Mouse (Mus musculus) heart, postnatal 10 days (tissue): Measurements from ENCODE around the gene Olfr368. TPM values are rescaled to one million over a fixed set of nuclear protein-coding genes. Genes with fewer than 3 reads are reported as not detected.

Source experiments
- DNase-seq, 2 experiments: peaks; one replicate each; pipeline ENCODE4 v3.0.0; 2021
- intact Hi-C: fragments of 180-260 bp; cut with DNase I; formaldehyde crosslinking; loops from one replicate; pipeline ENCODE4 v1.15.1; 2025
- total RNA-seq, 2 experiments: library from RNA; stranded (reverse); gene quantifications; 2 replicates each; pipeline ENCODE4 v1.2.3; 2021

Olfr368 gene
- total RNA-seq, result not detected

DNA sequence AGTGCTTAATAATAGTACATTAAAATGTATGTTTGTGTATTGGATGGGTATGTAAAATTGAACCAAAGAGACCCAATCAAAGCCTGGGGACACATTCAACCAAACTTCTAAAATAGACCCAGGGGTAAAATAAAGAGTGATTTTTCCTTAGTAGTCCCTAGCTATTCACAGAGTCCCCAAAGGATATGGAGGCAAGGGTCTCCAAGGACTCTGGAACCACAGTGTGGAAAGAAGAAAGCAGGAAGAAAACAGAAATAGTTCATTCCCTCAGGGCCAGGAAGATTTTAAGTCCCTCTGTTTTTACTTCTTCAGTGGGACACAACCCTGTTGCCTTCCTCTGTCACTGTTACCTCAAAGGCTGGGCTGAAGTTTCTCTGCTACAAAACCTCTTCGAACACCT is at the start of gene Olfr368:
Gene Olfr368 (plus strand): TSS at position 301 of the 400 bp plus-strand sequence.
- intact Hi-C loops, result no loop called here
- no peak for DNase-seq

DNA sequence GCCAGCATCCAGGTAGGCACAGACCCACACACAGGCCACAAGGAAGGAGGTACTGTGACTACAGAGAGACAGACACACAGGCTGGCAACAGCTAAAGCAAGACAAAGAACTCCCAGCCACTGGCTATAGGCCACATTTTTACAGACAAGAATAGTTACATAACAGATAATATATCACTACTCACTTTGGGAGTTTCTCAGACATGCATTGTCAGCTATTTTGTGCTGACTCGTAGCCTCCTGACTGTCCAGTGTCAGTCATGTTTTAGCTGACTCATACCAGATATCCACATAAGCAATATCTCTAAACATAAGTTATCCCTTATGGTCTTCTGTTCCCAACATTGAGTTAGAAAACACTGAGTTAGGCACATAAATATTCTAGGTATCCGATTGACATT is 7.0 kb downstream of the Olfr368 start:
- intact Hi-C loops, result loop anchor here (10.0 kb wide), 3 partner anchors 1059 to 1329 kb away; no protein-coding TSS in a partner anchor
- no peak for DNase-seq

DNA sequence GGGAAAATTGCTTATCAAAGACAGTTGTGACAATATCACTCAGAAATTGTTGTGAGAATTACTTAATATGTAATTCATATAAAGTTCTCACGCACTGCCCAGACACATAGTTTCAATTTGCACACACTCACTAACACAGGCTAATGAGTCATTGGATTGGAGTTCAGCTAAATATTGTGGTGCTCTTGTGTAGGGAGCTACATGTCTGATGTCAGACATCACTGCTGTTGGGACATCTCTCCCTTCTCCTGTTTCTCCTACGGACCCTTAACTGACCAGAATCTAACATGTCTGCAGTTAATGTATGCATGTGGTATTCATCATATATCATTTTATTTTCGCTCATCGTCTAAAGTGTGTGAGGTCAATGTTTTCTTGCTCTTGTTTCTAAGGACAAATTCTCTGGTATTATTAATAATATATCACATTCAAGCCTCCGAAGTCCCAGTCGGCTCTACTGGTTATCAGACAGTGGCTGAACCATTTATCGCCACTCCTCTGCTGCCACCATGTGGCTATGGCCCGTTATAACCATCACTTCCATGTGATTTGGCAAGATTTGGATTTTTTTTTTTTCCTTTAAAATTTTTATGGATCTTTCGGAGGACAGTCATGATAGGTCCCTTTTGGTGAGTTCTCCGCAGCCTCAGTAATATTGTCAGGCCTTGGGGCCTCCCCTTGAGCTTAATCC is 12.3 kb downstream of the Olfr368 start:
- intact Hi-C loops, result loop anchor here (10.0 kb wide), 3 partner anchors 1064 to 1334 kb away; no protein-coding TSS in a partner anchor
- peak; percentile 48 to 73 for DNase-seq

DNA sequence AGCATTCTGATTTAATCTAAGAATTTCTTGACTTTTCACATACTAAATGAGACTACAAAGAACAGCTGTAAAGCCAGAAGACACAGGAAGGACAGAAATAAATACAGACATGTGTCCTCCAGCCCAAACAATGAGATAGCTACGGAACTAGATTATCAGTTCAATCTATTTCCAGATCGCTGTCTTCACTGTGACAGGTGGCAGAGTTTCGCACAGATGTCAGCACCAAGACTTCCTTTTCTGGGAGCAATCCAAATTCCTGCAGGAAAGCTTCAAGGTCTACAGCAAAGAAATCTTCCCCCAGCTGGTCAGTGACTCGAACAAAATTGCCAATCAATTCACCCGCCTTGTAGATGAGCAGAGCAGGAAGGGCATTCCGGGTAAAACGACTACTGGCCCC is 25.4 kb downstream of the Olfr368 start:
- intact Hi-C loops, result no loop called here
- DNase-seq, result no peak

DNA sequence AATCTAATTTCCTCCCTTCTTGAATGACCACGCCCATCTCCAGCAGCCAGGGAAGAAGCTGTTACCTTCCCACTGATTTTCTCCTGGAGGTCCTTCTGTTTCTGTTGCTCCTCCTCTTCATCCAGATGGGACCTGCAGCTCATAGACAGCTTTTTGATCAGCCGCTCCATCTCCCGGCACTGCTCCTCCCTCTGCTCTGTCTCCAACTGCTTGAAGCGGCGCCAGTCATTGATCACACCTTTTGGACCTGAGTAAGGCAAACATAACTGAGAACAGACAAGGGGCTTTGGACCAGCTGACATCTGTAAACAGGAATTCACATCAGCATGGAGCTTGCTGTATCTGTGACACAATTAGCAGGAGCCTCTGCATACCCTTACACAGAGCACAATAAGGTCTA is 29.3 kb downstream of the Olfr368 start:
- intact Hi-C loops, result no loop called here
- DNase-seq, result no peak

DNA sequence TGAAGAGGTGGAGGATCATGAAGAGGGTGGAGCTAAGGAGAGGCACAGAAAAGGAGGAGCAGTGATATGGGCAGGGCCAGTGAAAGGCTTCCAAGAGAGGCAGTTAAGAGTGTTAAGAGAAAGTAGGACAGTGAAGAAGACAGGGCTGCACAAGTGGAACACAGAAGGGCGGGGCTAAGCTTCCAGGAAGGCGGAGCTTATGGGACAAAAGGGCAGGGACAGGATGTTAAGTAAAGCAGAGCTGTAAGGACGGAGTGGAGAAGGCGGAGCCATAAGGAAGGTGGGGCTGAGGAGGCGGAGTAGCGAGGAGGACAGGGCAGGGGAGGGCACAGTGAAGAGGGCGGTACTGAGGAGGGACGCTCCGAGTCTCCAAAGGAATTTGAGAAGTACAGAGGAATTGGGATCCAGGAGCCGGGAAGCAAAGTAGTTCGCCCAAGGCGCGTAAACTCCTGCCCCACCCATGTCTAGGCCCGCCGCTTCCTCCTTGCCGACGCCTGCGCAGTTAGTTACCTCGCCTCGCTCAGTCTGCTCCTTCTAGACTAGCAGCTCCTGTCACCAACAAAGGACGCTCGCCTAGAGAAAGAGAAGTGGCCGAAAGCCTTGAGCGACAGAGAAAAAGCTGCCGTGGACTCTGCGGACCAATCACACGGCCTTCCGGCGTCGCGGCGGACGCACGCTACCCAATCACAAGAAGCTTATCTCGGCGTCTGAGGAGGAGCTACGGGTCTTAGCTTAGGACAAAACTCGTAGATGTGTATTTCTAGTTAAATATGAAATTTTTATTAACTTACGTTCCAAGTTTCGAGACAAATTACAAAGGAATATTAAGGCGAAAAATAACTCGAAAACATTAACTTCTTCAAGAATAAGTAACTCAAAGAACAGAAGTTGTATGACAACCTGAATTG is 32.6 kb downstream of the Olfr368 start, which contains the start of gene Pdcl:
Gene Pdcl (minus strand): TSS at position 700 of the 908 bp plus-strand sequence.
- intact Hi-C loops, result no loop called here
- DNase-seq, result peak; percentile 93 to 94

DNA sequence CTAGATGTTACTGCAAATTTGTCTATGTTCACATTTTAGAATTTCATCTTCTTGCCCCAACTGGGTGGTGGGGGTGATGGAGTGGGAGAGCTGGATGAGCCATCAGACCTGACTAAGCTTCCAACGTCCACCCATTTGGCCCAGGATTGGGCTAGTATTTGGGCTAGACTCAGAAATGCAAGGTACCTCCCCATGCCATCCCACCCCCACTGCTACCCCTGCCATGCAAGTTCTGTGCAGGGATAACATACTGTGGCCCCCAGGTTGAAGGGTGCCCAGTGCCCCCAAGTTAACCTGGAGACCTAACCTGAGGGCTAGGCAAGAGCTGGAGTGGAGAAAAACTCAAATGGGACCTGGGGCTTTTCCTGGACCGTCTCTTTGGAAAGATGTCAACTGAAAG is 33.6 kb downstream of the Olfr368 start:
- no peak for DNase-seq
- intact Hi-C loops, result no loop called here

DNA sequence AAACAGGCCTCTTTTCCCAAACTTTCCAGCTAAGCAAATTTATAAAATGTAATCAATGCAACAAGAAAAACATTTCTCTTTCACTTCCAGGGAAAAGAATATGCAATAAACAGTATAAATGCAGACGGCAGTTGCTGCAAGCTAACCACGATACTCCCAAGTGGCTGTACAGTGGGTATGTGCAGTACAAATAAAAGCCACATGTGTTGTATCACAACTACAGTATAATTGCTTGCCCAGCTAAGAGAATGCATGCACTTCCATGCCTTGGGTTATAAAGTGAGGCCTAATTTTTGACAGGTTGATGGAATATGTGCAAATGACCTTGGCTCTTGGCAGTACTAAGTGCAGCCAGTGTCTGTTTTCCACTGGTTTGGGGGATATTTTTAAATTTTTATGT is 44.3 kb downstream of the Olfr368 start:
- intact Hi-C loops, result no loop called here
- no peak for DNase-seq

DNA sequence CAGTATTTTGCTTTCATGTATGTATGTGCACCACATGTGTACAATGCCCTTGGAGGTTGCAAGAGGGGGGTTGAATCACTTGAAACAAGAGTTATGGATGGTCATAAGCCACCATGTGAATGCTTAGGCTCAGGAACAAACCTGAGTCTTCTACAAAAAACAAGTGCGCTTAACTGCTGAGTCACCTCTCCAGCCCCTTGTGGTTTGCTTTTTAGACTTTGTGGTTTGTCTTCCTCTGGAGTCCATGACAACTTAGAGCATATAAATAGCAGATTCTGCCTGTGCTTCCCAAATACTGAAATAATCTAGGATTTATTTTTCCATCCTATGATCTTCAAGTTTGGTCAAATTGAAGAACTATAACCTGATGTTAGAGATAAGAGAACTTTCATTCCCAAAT is 49.7 kb downstream of the Olfr368 start:
- DNase-seq, result no peak
- intact Hi-C loops, result loop anchor here (5.0 kb wide), 1 partner anchor 36 kb away; no protein-coding TSS in a partner anchor

DNA sequence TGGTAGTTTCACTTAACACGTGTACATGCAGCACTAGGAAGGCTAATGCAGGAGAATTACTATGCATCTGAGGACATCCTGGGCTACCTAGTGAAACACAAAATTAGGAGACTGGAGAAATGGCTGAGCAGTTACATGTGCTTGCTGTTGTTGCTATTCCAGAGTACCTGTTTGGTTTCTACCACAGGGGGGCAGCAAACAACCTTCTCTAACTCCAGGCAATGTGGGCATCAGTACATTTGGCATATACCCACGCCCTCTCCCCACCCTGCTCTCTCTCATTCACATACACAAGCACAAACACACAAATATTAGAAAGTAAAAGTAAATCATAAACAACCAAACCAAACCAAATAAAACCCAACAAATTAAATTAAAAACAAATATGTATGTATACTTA is 53.9 kb downstream of the Olfr368 start:
- DNase-seq, result peak; percentile 53 to 78
- intact Hi-C loops, result loop anchor here (2.0 to 10.0 kb wide), 2 partner anchors 105 to 395 kb away; partner anchors contain the start of gene Crb2

Other genes starting within 250 kb of the Olfr368 start
- gene Olfr361, start 237.2 kb upstream of the Olfr368 start, total RNA-seq, result not detected
- not detected for gene Olfr362, start 208.6 kb upstream of the Olfr368 start, total RNA-seq
- gene Olfr364-ps1, start 187.2 kb upstream of the Olfr368 start, total RNA-seq, result not detected
- gene Olfr365, start 138.3 kb upstream of the Olfr368 start, total RNA-seq, result not detected
- gene Olfr366, start 114.9 kb upstream of the Olfr368 start, total RNA-seq, result not detected
- gene Pdcl, start 32.8 kb downstream of the Olfr368 start, total RNA-seq, result 10 to 100 TPM; 29.1 to 33.5 TPM
- 10 to 100 TPM; 47.7 to 50.2 TPM for gene Rc3h2, start 96.4 kb downstream of the Olfr368 start, total RNA-seq
- 1 to 10 TPM; 4.5 to 5.1 TPM for gene Zbtb26, start 116.6 kb downstream of the Olfr368 start, total RNA-seq
- 1 to 10 TPM; 6.0 to 6.2 TPM for gene Zbtb6, start 116.7 kb downstream of the Olfr368 start, total RNA-seq
- 10 to 100 TPM; 45.9 to 56.7 TPM for gene Rabgap1, start 116.8 kb downstream of the Olfr368 start, total RNA-seq
- 1 to 10 TPM; 1.3 to 1.5 TPM for gene Gpr21, start 189.8 kb downstream of the Olfr368 start, total RNA-seq